Mouse (Mus musculus): ENCODE results near the gene Gm42417.

DNA sequence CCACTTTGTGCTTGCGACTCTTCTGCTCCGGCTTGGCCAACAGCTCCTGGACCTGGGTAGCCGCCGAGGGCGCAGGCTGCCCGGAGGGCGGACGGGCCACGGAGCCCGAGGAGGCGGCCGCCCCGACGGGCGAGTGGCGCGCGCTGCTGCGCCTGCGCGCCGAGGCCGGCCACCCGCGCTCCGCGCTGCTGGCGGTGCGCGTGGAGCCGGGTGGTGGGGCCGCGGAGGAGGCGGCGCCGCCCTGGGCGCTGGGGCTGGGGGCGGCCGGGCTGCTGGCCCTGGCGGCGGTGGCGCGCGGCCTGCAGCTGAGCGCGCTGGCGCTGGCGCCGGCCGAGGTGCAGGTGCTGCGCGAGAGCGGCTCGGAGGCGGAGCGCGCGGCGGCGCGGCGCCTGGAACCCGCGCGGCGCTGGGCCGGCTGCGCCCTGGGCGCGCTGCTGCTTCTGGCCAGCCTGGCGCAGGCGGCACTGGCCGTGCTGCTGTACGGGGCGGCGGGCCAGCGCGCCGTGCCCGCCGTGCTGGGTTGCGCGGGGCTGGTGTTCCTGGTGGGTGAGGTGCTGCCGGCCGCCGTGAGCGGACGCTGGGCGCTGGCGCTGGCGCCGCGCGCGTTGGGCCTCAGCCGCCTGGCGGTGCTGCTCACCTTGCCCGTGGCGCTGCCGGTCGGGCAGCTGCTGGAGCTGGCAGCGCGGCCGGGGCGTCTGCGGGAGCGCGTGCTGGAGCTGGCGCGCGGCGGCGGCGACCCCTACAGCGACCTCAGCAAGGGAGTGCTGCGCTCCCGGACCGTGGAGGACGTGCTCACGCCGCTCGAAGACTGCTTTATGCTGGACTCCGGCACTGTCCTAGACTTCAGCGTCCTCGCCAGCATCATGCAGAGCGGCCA is 26.9 kb downstream of the Gm42417 start:
- TF ChIP-seq EP300 (IDR thresholded peaks at IDR 0.05; ENCODE audit: low read depth), result no peak
- TF ChIP-seq CTCF (IDR thresholded peaks at IDR 0.05; ENCODE audit: low read depth), result no peak
